Mouse (Mus musculus): ENCODE measurements around the gene Raet1d.
A peak's percentile ranks its signal among the peaks of the same experiment; 100 is the strongest.
"Not testable (repeated sequence)": the region's sequence is repeated elsewhere in the genome, so short reads cannot be mapped to it uniquely, and the experiment has no call there.

Raet1d gene

GRCm38 (mm10) chr10:22360252-22360651, at the start of gene Raet1d:
TSS of gene Raet1d (plus strand) at chr10:22360552.
- not testable (repeated sequence) for DNase-seq

- DNase-seq, result no peak
Measured at GRCm38 (mm10) chr10:22322858-22323257, 37.5 kb upstream of the Raet1d start.

GRCm38 (mm10) chr10:22345721-22346120, 14.6 kb upstream of the Raet1d start:
- DNase-seq, result not testable (repeated sequence)

- not testable (repeated sequence) for DNase-seq
Measured at GRCm38 (mm10) chr10:22353548-22354195, 6.7 kb upstream of the Raet1d start.

- not testable (repeated sequence) for DNase-seq
Measured at GRCm38 (mm10) chr10:22354196-22354574, 6.2 kb upstream of the Raet1d start.

GRCm38 (mm10) chr10:22357373-22357772, 3.0 kb upstream of the Raet1d start:
- DNase-seq, result not testable (repeated sequence)

- not testable (repeated sequence) for DNase-seq
Measured at GRCm38 (mm10) chr10:22360957-22361356, 605 bp downstream of the Raet1d start.

- not testable (repeated sequence) for DNase-seq
Measured at GRCm38 (mm10) chr10:22361415-22362352, 1.3 kb downstream of the Raet1d start.

- DNase-seq, result not testable (repeated sequence)
Measured at GRCm38 (mm10) chr10:22362466-22362865, 2.1 kb downstream of the Raet1d start.

GRCm38 (mm10) chr10:22364915-22365314, 4.6 kb downstream of the Raet1d start:
- DNase-seq, result not testable (repeated sequence)

GRCm38 (mm10) chr10:22381226-22381625, 20.9 kb downstream of the Raet1d start:
- DNase-seq, result not testable (repeated sequence)

- DNase-seq, result not testable (repeated sequence)
Measured at GRCm38 (mm10) chr10:22390146-22390545, 29.8 kb downstream of the Raet1d start.

- not testable (repeated sequence) for DNase-seq
Measured at GRCm38 (mm10) chr10:22391616-22392015, 31.3 kb downstream of the Raet1d start.

GRCm38 (mm10) chr10:22393028-22393824, 32.9 kb downstream of the Raet1d start:
- DNase-seq, result not testable (repeated sequence)

- not testable (repeated sequence) for DNase-seq
Measured at GRCm38 (mm10) chr10:22396680-22397079, 36.3 kb downstream of the Raet1d start.

GRCm38 (mm10) chr10:22402225-22402917, 42.0 kb downstream of the Raet1d start:
- peak; percentile 34 to 51 for DNase-seq

- DNase-seq, result peak; percentile 0 to 5
Measured at GRCm38 (mm10) chr10:22413702-22414494, 53.5 kb downstream of the Raet1d start.
